ENCODE assay signal across 21 mouse cellular contexts in genomic region chr6:122427456-122427855, GRCm38 (mm10).
DNase-seq lines count a peak whose midpoint lies in the region; ATAC-seq and TF ChIP-seq lines count a peak whose summit lies in the region.
"Had no signal": no experiment of that assay in that cellular context is flagged by ENCODE, and none has a peak within 500 bp of the region (broad histone marks: within the 10 kb centered on the region; RNA-seq: fewer than 3 reads in every experiment).

No protein-coding gene starts in this region.

- H3K79me2 ChIP-seq in liver, adult 2 months (ENCODE audit: control insufficient read depth, insufficient read depth, low read length), result no peaks in the 10 kb centered on the region

- no peak overlapping the region for H3K27ac ChIP-seq in heart, embryonic 10.5 days
- no peak overlapping the region for H3K27ac ChIP-seq in limb, embryonic 11.5 days (replicated peaks; ENCODE audit: low read depth, low read length)
- H3K27ac ChIP-seq in limb, embryonic 10.5 days, result no peak overlapping the region
- no peak overlapping the region for H3K27ac ChIP-seq in liver, adult 2 months (replicated peaks; ENCODE audit: insufficient read depth, low read depth, low read length)
- H3K27ac ChIP-seq in liver, embryonic 12.5 days, result no peak overlapping the region
- no peak overlapping the region for H3K27ac ChIP-seq in liver, postnatal 0 days (ENCODE audit: low read depth)
- no peak overlapping the region for H3K27ac ChIP-seq in liver, embryonic 11.5 days (ENCODE audit: low read depth, low read length)

- no peaks in the 10 kb centered on the region for H3K4me1 ChIP-seq in heart, embryonic 10.5 days
- H3K4me1 ChIP-seq in limb, embryonic 11.5 days (ENCODE audit: control insufficient read depth, insufficient read depth, low read length), result 0 out of 2 replicates have a peak, but pooled peaks cover 2% of the 10 kb centered on the region
- peaks cover 17% of the 10 kb centered on the region for H3K4me1 ChIP-seq in limb, embryonic 10.5 days
- no peaks in the 10 kb centered on the region for H3K4me1 ChIP-seq in liver, adult 2 months (ENCODE audit: control insufficient read depth, insufficient read depth, low read length)
- H3K4me1 ChIP-seq in liver, embryonic 12.5 days, result no peaks in the 10 kb centered on the region
- H3K4me1 ChIP-seq in liver, postnatal 0 days (ENCODE audit: insufficient read depth), result no peaks in the 10 kb centered on the region
- H3K4me1 ChIP-seq in liver, embryonic 11.5 days (replicated peaks; ENCODE audit: control insufficient read depth, insufficient read depth, low read length), result no peaks in the 10 kb centered on the region

- no peak overlapping the region for H3K4me3 ChIP-seq in heart, embryonic 10.5 days
- H3K4me3 ChIP-seq in limb, embryonic 11.5 days (ENCODE audit: low read depth, low read length), result no peak overlapping the region
- no peak overlapping the region for H3K4me3 ChIP-seq in limb, embryonic 10.5 days
- no peak overlapping the region for H3K4me3 ChIP-seq in liver, adult 2 months (ENCODE audit: insufficient read depth, low read depth, low read length)
- no peak overlapping the region for H3K4me3 ChIP-seq in liver, embryonic 12.5 days
- no peak overlapping the region for H3K4me3 ChIP-seq in liver, postnatal 0 days (ENCODE audit: low read depth, low read length)
- H3K4me3 ChIP-seq in liver, embryonic 11.5 days (ENCODE audit: low read depth, low read length), result no peak overlapping the region

- no peaks in the 10 kb centered on the region for H3K27me3 ChIP-seq in heart, embryonic 10.5 days (ENCODE audit: insufficient read depth, poor library complexity, severe bottlenecking)
- no peaks in the 10 kb centered on the region for H3K27me3 ChIP-seq in limb, embryonic 11.5 days (ENCODE audit: control insufficient read depth, insufficient read depth, low read length)
- H3K27me3 ChIP-seq in limb, embryonic 10.5 days (ENCODE audit: low read depth, poor library complexity, severe bottlenecking), result no peaks in the 10 kb centered on the region
- H3K27me3 ChIP-seq in liver, adult 2 months (ENCODE audit: control insufficient read depth, insufficient read depth, low read length), result no peaks in the 10 kb centered on the region
- H3K27me3 ChIP-seq in liver, embryonic 12.5 days (replicated peaks), result no peaks in the 10 kb centered on the region
- no peaks in the 10 kb centered on the region for H3K27me3 ChIP-seq in liver, postnatal 0 days (ENCODE audit: insufficient read depth, low read length)
- no peaks in the 10 kb centered on the region for H3K27me3 ChIP-seq in liver, embryonic 11.5 days (replicated peaks; ENCODE audit: control insufficient read depth, insufficient read depth, low read length)

- TF ChIP-seq CTCF in liver, adult 2 months (IDR thresholded peaks at IDR 0.05; ENCODE audit: low read depth, low read length), result no peak
- no peak for TF ChIP-seq CTCF in liver, postnatal 0 days (IDR thresholded peaks at IDR 0.05; ENCODE audit: low read depth)

- peak; percentile 59 for DNase-seq in heart, embryonic 10.5 days (ENCODE audit: low spot score)
- DNase-seq in heart, postnatal 4 days, result no peak
- DNase-seq in limb, embryonic 11.5 days (ENCODE audit: low spot score), result peak; percentile 18
- no peak for DNase-seq in limb, embryonic 10.5 days (ENCODE audit: low spot score)
- DNase-seq in liver, adult 2 months (ENCODE audit: extremely low read depth, low read depth, low spot score), result peak; percentile 59
- DNase-seq in liver, postnatal 0 days, result no peak
- DNase-seq in liver, embryonic 11.5 days (ENCODE audit: low spot score), result no peak
- DNase-seq: adrenal gland, adult 2 months; adrenal gland, adult 8-10 months; adrenal gland, postnatal 10 days; adrenal gland, postnatal 14 days; adrenal gland, postnatal 25 days; adrenal gland, postnatal 36 days; B cell, adult 2 months; cerebellum, adult 11 months; cerebellum, adult 11-12 months had no signal

- TF ChIP-seq POLR2A in liver, adult 2 months (IDR thresholded peaks at IDR 0.05; ENCODE audit: extremely low read depth, insufficient read depth, low read length), result no peak

- H3K36me3 ChIP-seq in heart, embryonic 10.5 days, result no peaks in the 10 kb centered on the region
- no peaks in the 10 kb centered on the region for H3K36me3 ChIP-seq in limb, embryonic 11.5 days (ENCODE audit: control insufficient read depth, insufficient read depth, low read length)
- no peaks in the 10 kb centered on the region for H3K36me3 ChIP-seq in limb, embryonic 10.5 days
- no peaks in the 10 kb centered on the region for H3K36me3 ChIP-seq in liver, adult 2 months (ENCODE audit: control insufficient read depth, insufficient read depth, low read length)
- no peaks in the 10 kb centered on the region for H3K36me3 ChIP-seq in liver, embryonic 12.5 days
- no peaks in the 10 kb centered on the region for H3K36me3 ChIP-seq in liver, postnatal 0 days (replicated peaks; ENCODE audit: insufficient read depth, low read length)
- H3K36me3 ChIP-seq in liver, embryonic 11.5 days (ENCODE audit: control insufficient read depth, insufficient read depth, low read length), result no peaks in the 10 kb centered on the region
- H3K36me3 ChIP-seq: G1E had no signal

- WGBS in heart, embryonic 10.5 days, result 85% methylated on average over 7 of the region's 7 CpGs
- WGBS in limb, embryonic 11.5 days, result 63% methylated on average over 7 of the region's 7 CpGs
- 79% methylated on average over 7 of the region's 7 CpGs for WGBS in limb, embryonic 10.5 days
- 25% methylated on average over 7 of the region's 7 CpGs for WGBS in liver, adult 2 months
- 76% methylated on average over 7 of the region's 7 CpGs for WGBS in liver, embryonic 12.5 days (ENCODE audit: insufficient replicate concordance)
- WGBS in liver, postnatal 0 days (ENCODE audit: insufficient replicate concordance), result 55% methylated on average over 7 of the region's 7 CpGs
- WGBS in liver, embryonic 11.5 days, result 83% methylated on average over 7 of the region's 7 CpGs

- no peak overlapping the region for H3K4me2 ChIP-seq in limb, embryonic 11.5 days (ENCODE audit: low read depth, severe bottlenecking)
- no peak overlapping the region for H3K4me2 ChIP-seq in liver, embryonic 12.5 days
- H3K4me2 ChIP-seq in liver, postnatal 0 days (ENCODE audit: low read depth, low read length), result peak overlapping the region; percentile 26; the same call in 1 of the 2 replicates
- H3K4me2 ChIP-seq in liver, embryonic 11.5 days, result no peak overlapping the region

- no peak for ATAC-seq in limb, embryonic 11.5 days (ENCODE audit: insufficient number of reproducible peaks, low FRiP score, low TSS enrichment, low read depth)
- ATAC-seq in liver, embryonic 12.5 days, result no peak
- ATAC-seq in liver, postnatal 0 days, result no peak
- ATAC-seq in liver, embryonic 11.5 days (replicated peaks; ENCODE audit: low FRiP score), result no peak
- ATAC-seq: activated CD4-positive, CD25-positive, alpha-beta regulatory T cell, adult 4 months; CD4-positive, CD25-positive, alpha-beta regulatory T cell, adult 4 months; Patski had no signal

- no peak for TF ChIP-seq EP300 in liver, postnatal 0 days (IDR thresholded peaks at IDR 0.05; ENCODE audit: low read depth)

- no peak overlapping the region for H3K9ac ChIP-seq in limb, embryonic 11.5 days (ENCODE audit: low read length)
- H3K9ac ChIP-seq in liver, adult 2 months (ENCODE audit: low read depth, low read length), result no peak overlapping the region
- no peak overlapping the region for H3K9ac ChIP-seq in liver, embryonic 12.5 days
- no peak overlapping the region for H3K9ac ChIP-seq in liver, postnatal 0 days (replicated peaks)
- H3K9ac ChIP-seq in liver, embryonic 11.5 days (ENCODE audit: low read depth, low read length), result no peak overlapping the region

- H3K9me3 ChIP-seq in heart, embryonic 10.5 days, result no peaks in the 10 kb centered on the region; the same call in 1 of the 2 replicates
- no peaks in the 10 kb centered on the region for H3K9me3 ChIP-seq in limb, embryonic 11.5 days (ENCODE audit: control insufficient read depth, low read length)
- H3K9me3 ChIP-seq in limb, embryonic 10.5 days (replicated peaks), result no peaks in the 10 kb centered on the region
- H3K9me3 ChIP-seq in liver, embryonic 12.5 days (replicated peaks), result no peaks in the 10 kb centered on the region; the same call in 1 of the 2 replicates
- H3K9me3 ChIP-seq in liver, postnatal 0 days (ENCODE audit: low read length), result no peaks in the 10 kb centered on the region
- no peaks in the 10 kb centered on the region for H3K9me3 ChIP-seq in liver, embryonic 11.5 days (ENCODE audit: control insufficient read depth, low read length)
- H3K9me3 ChIP-seq: G1E had no signal

Comparison
In these comparisons a context has a peak if more than half of its experiments do, and no peak if none do; other contexts are left out.
1. DNase-seq: peak in heart, embryonic 10.5 days (single experiment), limb, embryonic 11.5 days (single experiment) and liver, adult 2 months (single experiment); none in heart, postnatal 4 days (single experiment), limb, embryonic 10.5 days (single experiment), liver, postnatal 0 days (single experiment) and liver, embryonic 11.5 days (single experiment).